Mouse (Mus musculus) ES-E14 (cell line): ENCODE data around the gene Ergic1. TPM values are rescaled to one million over a fixed set of nuclear protein-coding genes. Genes with fewer than 3 reads are reported as not detected.

ENCODE experiments used
- DNase-seq: peaks from one replicate; pipeline ENCODE4 v3.0.0-alpha.2; 2013; ENCODE audit warnings: low read depth, low spot score
- H3K27ac ChIP-seq: 2 replicates; pipeline ENCODE4 v1.5.1; 2012; ENCODE audit warnings: low read depth, mild to moderate bottlenecking, low read length, moderate library complexity, mixed read lengths; ENCODE audit not compliant: poor library complexity, insufficient read depth, severe bottlenecking
- H3K36me3 ChIP-seq: 2 replicates; pipeline ENCODE4 v1.6.1; 2012; ENCODE audit warnings: mild to moderate bottlenecking, low read length, moderate library complexity, mixed read lengths; ENCODE audit not compliant: control insufficient read depth, poor library complexity, insufficient read depth, severe bottlenecking
- H3K4me1 ChIP-seq, 2 experiments: fragments of 150-350 bp in 1 of 2; sonication (generic) in 1 of 2; 2 replicates each; pipeline ENCODE4 v1.6.1; 2012; ENCODE audit warnings: low read length in 2 of 2, mild to moderate bottlenecking in 1 of 2, mixed read lengths in 1 of 2; ENCODE audit not compliant: control insufficient read depth in 2 of 2, insufficient read depth in 2 of 2, poor library complexity in 1 of 2
- H3K4me3 ChIP-seq, 2 experiments: fragments of 150-350 bp in 1 of 2; sonication (generic) in 1 of 2; 2 replicates each; pipeline ENCODE4 v1.5.1; 2012; ENCODE audit warnings: low read length in 2 of 2, low read depth in 1 of 2, mild to moderate bottlenecking in 1 of 2, mixed read lengths in 1 of 2; ENCODE audit not compliant: insufficient read depth in 1 of 2, poor library complexity in 1 of 2, severe bottlenecking in 1 of 2
- H3K9ac ChIP-seq: 2 replicates; pipeline ENCODE4 v1.6.1; 2012; ENCODE audit warnings: low read depth, mild to moderate bottlenecking, low read length, mixed read lengths; ENCODE audit not compliant: poor library complexity, insufficient read depth, severe bottlenecking
- H3K9me3 ChIP-seq: fragments of 150-350 bp; sonication (generic); 2 replicates; pipeline ENCODE4 v1.6.1; 2012; ENCODE audit warnings: low read depth, mild to moderate bottlenecking, low read length; ENCODE audit not compliant: control insufficient read depth, insufficient read depth
- CHD2 ChIP-seq: IDR thresholded peaks from 2 replicates; pipeline ENCODE4 v1.6.1; 2014; ENCODE audit warnings: mild to moderate bottlenecking, low read depth, low read length, inconsistent platforms
- HCFC1 ChIP-seq: IDR thresholded peaks from 2 replicates; pipeline ENCODE4 v1.6.1; 2012; ENCODE audit warnings: low read length, inconsistent platforms, borderline replicate concordance; ENCODE audit not compliant: insufficient read depth
- MAFK ChIP-seq: IDR thresholded peaks from 2 replicates; pipeline ENCODE4 v1.6.1; 2014; ENCODE audit warnings: mild to moderate bottlenecking, low read depth, low read length, inconsistent platforms; ENCODE audit not compliant: insufficient read depth
- ZC3H11A ChIP-seq: IDR thresholded peaks from 2 replicates; pipeline ENCODE4 v1.6.1; 2012; ENCODE audit warnings: low read depth, mild to moderate bottlenecking, inconsistent platforms, low read length, borderline replicate concordance
- ZNF384 ChIP-seq: IDR thresholded peaks from 2 replicates; pipeline ENCODE4 v1.6.1; 2012; ENCODE audit warnings: low read depth, low read length, inconsistent platforms
- in situ Hi-C, 2 experiments: fragments of 600-800 bp; cut with MboI; formaldehyde crosslinking; loops; one replicate each; pipeline ENCODE4 v1.15.1; 2025; ENCODE audit warnings: low sequenced_read_pairs in 2 of 2, inconsistent platforms in 1 of 2; ENCODE audit not compliant: unreplicated experiment in 2 of 2
- total RNA-seq: library from RNA; depleted of rRNA; stranded (reverse); fragments of 300-350 nt; gene quantifications from 2 replicates; pipeline ENCODE4 v1.2.3, GENCODE M21; 2012

Ergic1 gene
- total RNA-seq, 1 experiment, result 97.5 TPM

GRCm38 (mm10) chr17:26534695-26535094 lies 26.6 kb upstream of the Ergic1 start:
- no peak overlapping the region for H3K27ac ChIP-seq
- H3K4me1 ChIP-seq, result peaks cover 1 to 9% of the 10 kb centered on the region in 2 experiments; a peak in 2 of 4 replicates
- in situ Hi-C loops, result no loop called here
- no peak for DNase-seq
- H3K9me3 ChIP-seq, result no peaks in the 10 kb centered on the region
- TF ChIP-seq ZC3H11A, result no peak
- no peak for TF ChIP-seq MAFK
- no peak for TF ChIP-seq HCFC1
- no peak for TF ChIP-seq CHD2
- TF ChIP-seq ZNF384, result no peak
- H3K36me3 ChIP-seq, result no peaks in the 10 kb centered on the region
- no peak overlapping the region for H3K9ac ChIP-seq
- H3K4me3 ChIP-seq, result no peak overlapping the region

GRCm38 (mm10) chr17:26535251-26536136 lies 25.8 kb upstream of the Ergic1 start:
- Histone ChIP-seq H3K36me3 (no peaks in the 10 kb centered on the region), H3K9ac (no peak overlapping the region), H3K4me1 (peaks cover 1 to 13% of the 10 kb centered on the region in 2 experiments; a peak in 2 of 4 replicates), H3K9me3 (no peaks in the 10 kb centered on the region), H3K4me3 (no peak overlapping the region), H3K27ac (no peak overlapping the region)
- in situ Hi-C loops, result no loop called here
- no peak for TF ChIP-seq MAFK
- TF ChIP-seq CHD2, result no peak
- no peak for TF ChIP-seq HCFC1
- TF ChIP-seq ZC3H11A, result no peak
- no peak for TF ChIP-seq ZNF384
- DNase-seq, result no peak

DNA sequence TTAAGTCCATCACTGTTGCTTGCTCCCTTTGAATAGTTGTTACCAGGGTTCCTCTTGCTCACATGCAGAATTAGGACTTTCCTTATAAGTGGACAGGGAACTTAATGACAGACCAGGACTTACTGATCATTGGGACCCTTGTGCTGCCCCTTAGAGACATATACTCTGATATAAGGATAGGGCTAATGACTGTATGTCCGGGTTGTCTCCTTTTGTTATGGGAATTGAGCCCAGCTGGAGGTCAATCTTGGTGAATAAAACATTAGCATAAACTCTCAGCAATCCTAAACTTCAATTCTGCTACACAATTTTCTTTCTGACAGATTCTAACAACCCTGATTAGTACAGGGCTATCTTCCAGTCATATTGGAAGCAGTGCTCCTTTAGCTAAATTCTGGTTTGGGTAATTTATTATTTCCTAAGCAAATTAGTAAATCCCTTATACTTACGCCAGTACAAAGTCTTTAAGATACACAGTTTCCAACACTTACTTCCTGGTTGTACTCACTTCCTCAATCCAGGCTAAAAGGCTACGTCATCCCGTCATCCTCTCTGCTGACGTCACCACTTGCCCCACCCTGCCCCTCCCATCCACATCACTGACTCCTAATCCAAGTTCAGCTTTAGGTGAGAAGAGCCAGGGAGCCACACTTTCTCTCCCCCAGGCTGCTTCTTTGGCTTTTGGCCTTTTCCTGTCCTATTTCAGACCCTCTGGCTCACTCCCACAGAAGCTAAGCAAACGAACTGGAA lies 23.4 kb upstream of the Ergic1 start:
- no peak for DNase-seq
- in situ Hi-C loops, result no loop called here
- H3K27ac ChIP-seq, result no peak overlapping the region

DNA sequence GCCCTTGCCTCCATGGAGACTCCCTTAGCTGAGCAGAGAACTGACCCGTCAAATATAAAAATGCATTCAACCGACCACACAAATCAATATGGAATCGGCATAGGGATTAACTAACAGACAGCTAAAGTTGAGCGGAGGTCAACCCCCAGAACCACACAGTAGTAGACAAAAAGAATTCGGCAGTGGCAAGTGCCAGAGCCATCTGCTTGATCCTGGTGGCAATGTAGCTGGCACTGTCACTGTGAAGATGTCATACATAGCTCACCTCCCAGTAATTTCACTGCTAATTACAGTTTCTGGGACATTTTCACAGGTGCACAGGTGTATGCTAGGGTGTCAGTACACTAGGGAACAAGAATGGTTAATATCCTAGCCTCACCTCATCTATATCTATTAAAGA lies 21.2 kb upstream of the Ergic1 start:
- Histone ChIP-seq H3K27ac (no peak overlapping the region), H3K9ac (no peak overlapping the region), H3K4me3 (no peak overlapping the region), H3K4me1 (peaks cover 3 to 22% of the 10 kb centered on the region in 2 experiments), H3K36me3 (no peaks in the 10 kb centered on the region), H3K9me3 (no peaks in the 10 kb centered on the region)
- in situ Hi-C loops, result no loop called here
- no peak for DNase-seq
- TF ChIP-seq ZC3H11A (no peak), CHD2 (no peak), HCFC1 (no peak), ZNF384 (no peak), MAFK (no peak)

More for the DNA sequence above, 23.4 kb upstream of the Ergic1 start:
- Histone ChIP-seq H3K36me3 (no peaks in the 10 kb centered on the region), H3K9me3 (no peaks in the 10 kb centered on the region), H3K9ac (no peak overlapping the region; the same call in 1 of the 2 replicates), H3K4me1 (peaks cover 4 to 18% of the 10 kb centered on the region in 2 experiments), H3K4me3 (no peak overlapping the region)
- no peak for TF ChIP-seq ZNF384
